Mouse (Mus musculus) common myeloid progenitor, adult 5-6 weeks (primary cell): ENCODE results near the gene Shtn1. TPM values are rescaled to one million over a fixed set of nuclear protein-coding genes. Genes with fewer than 3 reads are reported as not detected.

Experiments
- ATAC-seq: replicated peaks from 2 replicates; pipeline ENCODE4 v1.8.0; 2016; ENCODE audit warnings: low read depth, mild to moderate bottlenecking, moderate TSS enrichment, inconsistent platforms; ENCODE audit not compliant: poor library complexity, severe bottlenecking
- total RNA-seq: library from RNA; stranded (forward); fragments of 200-1000, 187-1606 nt; gene quantifications from 2 replicates; pipeline ENCODE4 v1.2.3, GENCODE M21; 2017

The Shtn1 gene
- total RNA-seq, 1 experiment from 2014 or later: 1.0 TPM

DNA sequence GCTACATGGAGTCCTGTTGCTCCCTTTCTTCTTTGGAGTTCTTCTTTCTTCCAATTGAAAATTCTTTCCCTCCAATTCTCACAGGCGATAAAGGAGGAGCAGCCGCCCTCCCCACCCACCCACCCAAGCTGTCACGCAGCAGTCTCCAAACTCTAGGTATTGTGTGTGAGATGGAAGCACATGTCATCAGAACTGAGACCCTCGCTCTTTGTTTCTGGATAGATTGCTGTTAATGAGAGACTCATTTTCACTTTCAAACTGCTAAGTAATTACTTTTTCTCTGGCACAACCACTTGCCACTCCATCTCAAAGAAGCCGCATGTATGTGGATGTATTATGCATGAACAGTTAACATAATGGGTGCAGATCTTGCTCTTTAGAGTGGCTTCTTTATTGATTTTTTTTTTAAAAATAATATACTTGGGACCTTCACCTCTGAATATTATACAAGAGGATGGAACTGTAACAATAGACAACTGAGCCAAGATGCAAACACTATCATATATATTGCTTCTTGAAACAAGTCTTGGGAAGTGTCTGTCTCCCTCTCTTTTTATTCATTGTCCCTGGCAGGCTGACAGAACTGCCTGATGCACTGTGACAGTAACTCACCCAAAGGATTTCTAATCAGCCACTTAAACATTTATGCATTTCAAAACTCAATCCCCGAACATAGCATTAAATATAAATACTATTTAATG lies 21.8 kb downstream of the Shtn1 start:
- no peak for ATAC-seq

- ATAC-seq: no peak
Measured at GRCm38 (mm10) chr19:59052783-59053490, 23.0 kb downstream of the Shtn1 start.

- no peak for ATAC-seq
Measured at GRCm38 (mm10) chr19:59052053-59052452, 23.8 kb downstream of the Shtn1 start.

DNA sequence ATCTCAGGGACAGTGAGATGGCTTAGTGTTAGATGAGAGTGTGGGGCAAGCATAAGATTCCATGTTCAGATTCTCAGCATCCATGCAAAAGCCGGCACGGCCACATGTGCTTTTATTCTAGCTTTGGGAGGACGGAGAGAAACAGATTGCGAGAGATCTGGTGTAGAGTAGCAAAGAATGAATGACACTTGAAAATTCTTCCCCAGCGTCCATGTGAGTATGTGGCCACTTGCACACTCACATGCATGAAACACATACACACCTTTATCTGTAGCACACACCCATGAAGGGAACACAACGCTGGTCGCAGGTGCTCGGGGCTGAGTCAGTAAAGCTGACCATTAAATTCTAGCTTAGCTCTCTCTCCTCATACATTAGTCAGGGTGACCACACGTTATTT lies 24.3 kb downstream of the Shtn1 start:
- no peak for ATAC-seq

GRCm38 (mm10) chr19:59048852-59049251 lies 27.0 kb downstream of the Shtn1 start:
- ATAC-seq: no peak

- ATAC-seq: no peak
Measured at GRCm38 (mm10) chr19:59047511-59047910, 28.4 kb downstream of the Shtn1 start.

GRCm38 (mm10) chr19:59041086-59041485 lies 34.8 kb downstream of the Shtn1 start:
- no peak for ATAC-seq

GRCm38 (mm10) chr19:59038793-59039192 lies 37.1 kb downstream of the Shtn1 start:
- ATAC-seq: no peak

DNA sequence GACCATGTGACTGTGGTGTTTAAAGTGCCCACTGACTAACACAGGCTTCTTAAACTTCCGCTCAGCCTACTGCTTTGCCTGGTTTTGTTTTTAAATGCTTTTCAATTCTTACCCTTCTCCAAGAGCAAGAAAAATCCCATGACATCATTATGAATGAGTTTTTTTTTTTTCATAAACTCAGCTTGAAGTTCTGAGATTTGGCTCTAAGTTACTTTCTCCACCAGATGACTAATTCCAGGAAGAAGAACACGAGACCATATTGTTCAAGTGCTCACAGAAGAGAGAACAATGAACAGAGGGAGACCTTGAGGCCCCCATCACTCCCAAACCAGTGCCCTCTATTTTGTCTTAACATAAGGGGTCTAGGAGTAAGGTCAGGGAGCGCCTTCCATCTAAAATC lies 39.1 kb downstream of the Shtn1 start:
- no peak for ATAC-seq

- no peak for ATAC-seq
Measured at GRCm38 (mm10) chr19:59033241-59033640, 42.7 kb downstream of the Shtn1 start.

GRCm38 (mm10) chr19:59030221-59030620 lies 45.7 kb downstream of the Shtn1 start:
- no peak for ATAC-seq

GRCm38 (mm10) chr19:59029011-59029410 lies 46.9 kb downstream of the Shtn1 start:
- ATAC-seq: no peak

GRCm38 (mm10) chr19:59028130-59028529 lies 47.8 kb downstream of the Shtn1 start:
- ATAC-seq: no peak

DNA sequence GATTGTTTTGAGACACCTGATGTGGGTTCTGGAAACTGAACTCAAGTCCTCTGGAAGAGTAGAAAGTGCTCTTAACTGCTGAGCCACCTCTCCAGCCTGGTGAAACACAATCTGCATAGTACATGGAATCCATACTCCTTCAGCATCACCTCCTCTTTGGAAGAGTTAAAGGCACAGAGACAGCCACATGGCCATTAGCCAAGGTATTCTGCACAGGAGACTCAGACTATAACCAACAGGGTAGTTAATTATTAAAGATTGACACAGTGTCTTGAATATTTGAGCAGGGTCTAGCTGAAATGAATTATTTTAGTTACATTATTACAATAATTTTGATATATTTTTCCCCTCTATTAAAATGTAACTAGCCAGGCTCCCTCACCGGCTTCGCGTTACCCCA lies 52.0 kb downstream of the Shtn1 start:
- ATAC-seq: no peak

DNA sequence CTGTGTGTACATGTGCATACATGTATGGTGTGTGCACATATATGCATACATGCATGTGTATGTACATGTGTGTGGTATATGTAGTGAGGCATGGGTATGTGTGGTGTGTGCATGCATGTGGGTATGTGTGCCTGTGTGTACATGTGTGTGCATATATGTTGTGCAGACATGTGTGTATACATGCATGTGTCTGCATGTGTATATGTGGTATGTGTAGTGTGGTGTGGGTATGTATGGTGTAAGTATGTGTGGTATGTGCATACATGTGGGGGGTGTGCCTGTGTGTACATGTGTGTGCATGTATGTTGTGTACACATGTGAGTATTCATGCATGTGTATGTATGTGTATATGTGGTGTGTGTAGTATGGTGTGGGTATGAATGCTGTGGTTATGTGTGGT lies 54.3 kb downstream of the Shtn1 start:
- no peak for ATAC-seq

DNA sequence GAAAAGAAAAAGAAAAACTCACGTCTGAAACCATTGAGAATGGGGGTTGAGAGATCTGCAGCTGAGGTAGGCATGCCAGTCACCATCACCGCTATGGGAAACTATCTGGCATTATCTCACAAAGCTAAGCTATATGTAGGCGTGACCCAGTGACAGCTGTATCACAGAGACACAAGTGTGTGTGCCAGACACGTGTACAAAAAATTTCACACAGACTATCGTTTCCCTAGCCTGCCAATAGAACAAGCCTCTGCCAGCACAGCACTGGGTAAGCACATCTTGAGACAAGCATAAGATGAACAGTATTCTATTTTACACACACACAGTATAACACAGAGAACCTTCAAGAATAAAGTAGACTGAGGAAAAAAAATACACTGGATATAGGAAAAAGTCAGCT lies 65.1 kb downstream of the Shtn1 start:
- ATAC-seq: no peak

GRCm38 (mm10) chr19:59006577-59007340 lies 69.1 kb downstream of the Shtn1 start:
- ATAC-seq: no peak

DNA sequence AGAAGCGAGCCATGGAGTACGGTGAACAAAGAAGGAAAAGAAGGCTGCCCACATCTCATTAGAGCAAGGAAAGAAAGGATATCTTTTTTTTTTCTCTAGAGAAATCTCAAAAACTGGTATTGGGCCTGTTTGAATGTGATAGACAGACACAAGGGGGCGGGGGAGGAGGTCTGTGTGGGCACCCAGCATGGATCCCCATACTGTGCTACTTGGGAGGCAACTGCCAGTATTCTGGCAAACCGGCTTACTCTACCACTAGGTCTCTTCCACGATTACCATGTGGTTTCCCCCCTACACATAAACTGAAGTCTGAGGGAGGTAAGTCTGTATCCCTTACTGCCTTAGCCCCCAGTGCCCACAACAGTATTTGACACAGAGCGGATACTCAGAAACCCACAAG lies 73.1 kb downstream of the Shtn1 start:
- no peak for ATAC-seq

- no peak for ATAC-seq
Measured at GRCm38 (mm10) chr19:58981571-58981970, 94.3 kb downstream of the Shtn1 start.

DNA sequence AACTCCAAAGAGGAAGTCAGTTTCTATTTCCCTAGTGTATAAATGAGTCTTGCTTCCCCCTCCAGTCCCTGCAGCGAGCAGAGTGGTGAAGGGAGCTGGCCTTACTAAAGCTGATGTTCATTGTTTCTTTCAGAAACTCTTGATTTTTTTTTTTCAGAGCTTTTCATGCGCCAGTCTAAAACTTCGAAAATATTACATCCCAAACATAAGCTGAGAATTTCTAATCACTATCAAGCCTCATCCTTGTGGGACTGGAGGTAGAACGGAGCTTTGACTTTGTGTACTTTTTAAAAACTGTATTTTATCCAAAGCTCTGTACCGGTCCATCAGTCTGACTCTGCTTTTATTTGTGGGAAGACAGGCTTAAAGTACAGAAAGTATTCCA lies 95.9 kb downstream of the Shtn1 start:
- no peak for ATAC-seq

DNA sequence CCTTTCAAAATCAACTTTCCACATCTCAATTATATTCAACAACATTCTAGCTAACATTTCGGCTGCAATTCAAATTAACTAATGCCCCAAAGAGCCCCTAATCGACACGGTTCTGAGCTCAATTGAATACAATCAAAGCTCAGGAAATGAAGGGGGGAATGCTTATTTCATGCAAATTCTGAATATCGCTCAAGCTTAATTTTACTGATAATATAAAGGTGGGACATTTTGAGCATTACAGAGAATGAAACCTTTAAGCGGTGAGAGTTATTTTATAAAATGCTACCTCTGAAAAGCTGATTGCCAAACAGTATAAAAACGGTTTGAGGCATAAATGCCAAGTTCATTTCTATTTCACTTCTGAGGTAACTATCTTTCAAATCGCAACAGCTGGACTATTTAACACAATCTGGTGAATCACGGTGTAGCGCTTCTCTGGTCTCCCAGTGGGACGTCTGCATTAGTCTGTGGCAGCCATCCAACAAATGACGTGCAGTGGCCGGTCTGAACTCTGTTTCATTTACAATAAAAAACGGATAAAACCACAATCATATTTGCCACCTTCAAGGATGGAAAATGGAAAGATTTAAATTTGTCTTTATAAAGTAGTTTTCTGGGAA lies 96.4 kb downstream of the Shtn1 start:
- no peak for ATAC-seq
